Mouse (Mus musculus) kidney, postnatal 36 days (tissue): ENCODE measurements around the gene Agbl5.
A peak's percentile ranks its signal among the peaks of the same experiment; 100 is the strongest.
"Not testable (repeated sequence)": the region's sequence is repeated elsewhere in the genome, so short reads cannot be mapped to it uniquely, and the experiment has no call there.

Source experiments
- DNase-seq, 2 experiments: peaks; one replicate each; pipeline ENCODE4 v3.0.0; 2021 to 2022; ENCODE audit warnings: mixed read lengths in 2 of 2

Gene Agbl5

GRCm38 (mm10) chr5:30888337-30889087, at the start of gene Agbl5:
Gene Agbl5 (plus strand): TSS chr5:30888694.
- DNase-seq = peak; percentile 95 to 96

GRCm38 (mm10) chr5:30839731-30840130, 48.8 kb upstream of the Agbl5 start:
- peak; percentile 35 to 58 for DNase-seq

GRCm38 (mm10) chr5:30841896-30842295, 46.6 kb upstream of the Agbl5 start:
- no peak for DNase-seq

- DNase-seq = peak; percentile 60 to 69
Measured at GRCm38 (mm10) chr5:30849891-30850555, 38.5 kb upstream of the Agbl5 start.

DNA sequence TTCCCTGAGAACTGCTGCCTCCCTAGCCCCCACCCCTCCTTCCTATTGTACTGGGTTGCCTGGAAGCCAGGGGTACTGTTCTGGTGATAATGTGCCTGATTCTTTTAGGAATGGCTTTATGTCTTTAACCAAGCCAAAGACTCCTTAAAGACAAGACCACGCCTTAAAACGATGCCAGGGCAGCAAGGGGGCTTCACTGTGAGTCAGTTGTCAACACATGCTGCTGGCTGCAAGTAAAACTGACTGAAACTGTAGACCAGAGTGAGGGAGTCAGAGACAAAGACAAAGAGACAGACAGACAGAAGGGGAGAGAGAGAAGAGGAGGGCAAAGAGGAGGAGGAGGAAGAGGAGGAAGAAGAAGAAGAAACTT, 38.0 kb upstream of the Agbl5 start:
- DNase-seq = no peak

DNA sequence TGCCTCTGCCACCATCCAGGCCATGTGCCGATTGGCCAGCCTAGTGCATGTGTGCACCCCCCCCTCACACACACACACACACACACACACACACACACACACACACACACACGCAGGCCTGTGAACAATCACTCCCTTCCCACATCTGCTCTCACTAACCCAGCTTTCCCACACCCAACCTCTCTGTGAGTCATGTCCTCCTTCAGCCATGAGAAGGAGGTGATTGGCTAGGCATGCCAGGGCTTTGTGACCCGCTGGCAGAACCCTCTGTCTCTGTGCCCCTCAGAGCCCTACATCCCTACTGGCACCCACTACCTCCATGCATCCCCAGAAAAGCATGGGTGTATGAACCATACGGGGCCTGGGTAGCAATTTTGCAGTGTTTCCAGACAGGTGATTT, 35.0 kb upstream of the Agbl5 start:
- no peak for DNase-seq

- peak; percentile 63 to 68 for DNase-seq
Measured at GRCm38 (mm10) chr5:30855674-30856073, 32.8 kb upstream of the Agbl5 start.

- peak in 1 of 2 experiments; percentile 19 for DNase-seq
Measured at GRCm38 (mm10) chr5:30856124-30856523, 32.4 kb upstream of the Agbl5 start.

GRCm38 (mm10) chr5:30863852-30864251, 24.6 kb upstream of the Agbl5 start:
- no peak for DNase-seq

GRCm38 (mm10) chr5:30864322-30864721, 24.2 kb upstream of the Agbl5 start:
- DNase-seq = no peak

DNA sequence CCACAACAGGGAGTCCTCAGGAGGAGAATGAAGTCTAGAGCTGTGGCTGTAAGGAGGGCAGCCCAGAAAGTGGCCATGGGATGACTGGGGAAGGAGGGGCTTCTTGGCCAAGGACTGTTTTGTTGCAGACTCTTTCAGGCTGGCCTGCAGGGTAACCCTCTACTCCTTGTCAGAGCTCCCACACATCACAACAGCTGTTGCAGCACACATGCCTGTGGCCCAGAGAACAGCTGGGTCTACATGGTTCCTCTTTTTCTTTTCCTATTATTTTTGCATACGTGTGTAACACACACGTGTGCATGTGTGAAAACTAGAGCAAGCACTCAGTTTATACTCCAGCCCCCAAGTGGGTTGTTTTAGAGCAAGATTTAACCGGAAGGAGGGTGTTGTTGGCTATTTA, 21.6 kb upstream of the Agbl5 start:
- DNase-seq = no peak

- no peak for DNase-seq
Measured at GRCm38 (mm10) chr5:30867712-30868111, 20.8 kb upstream of the Agbl5 start, which contains the start of gene Tmem214. Gene Tmem214 (plus strand): TSS chr5:30868012.

GRCm38 (mm10) chr5:30868981-30869380, 19.5 kb upstream of the Agbl5 start:
- DNase-seq = peak in 1 of 2 experiments; percentile 42

GRCm38 (mm10) chr5:30869405-30870130, 18.9 kb upstream of the Agbl5 start:
- DNase-seq = peak; percentile 92 to 97

DNA sequence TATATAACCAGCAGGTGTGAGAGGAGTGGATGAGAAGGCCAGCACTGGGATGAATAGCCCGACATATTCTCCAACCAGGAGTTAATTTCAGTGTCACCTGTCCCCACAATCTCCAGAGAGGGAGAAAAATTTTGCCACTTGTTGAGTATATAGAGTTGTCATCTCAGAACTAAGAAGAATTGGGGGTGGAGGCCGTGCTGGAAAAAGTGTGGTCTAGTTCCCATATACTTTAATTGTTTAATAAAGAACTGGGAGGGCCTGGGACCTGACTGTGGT, 18.4 kb upstream of the Agbl5 start:
- DNase-seq = no peak

GRCm38 (mm10) chr5:30872574-30872973, 15.9 kb upstream of the Agbl5 start:
- no peak for DNase-seq

DNA sequence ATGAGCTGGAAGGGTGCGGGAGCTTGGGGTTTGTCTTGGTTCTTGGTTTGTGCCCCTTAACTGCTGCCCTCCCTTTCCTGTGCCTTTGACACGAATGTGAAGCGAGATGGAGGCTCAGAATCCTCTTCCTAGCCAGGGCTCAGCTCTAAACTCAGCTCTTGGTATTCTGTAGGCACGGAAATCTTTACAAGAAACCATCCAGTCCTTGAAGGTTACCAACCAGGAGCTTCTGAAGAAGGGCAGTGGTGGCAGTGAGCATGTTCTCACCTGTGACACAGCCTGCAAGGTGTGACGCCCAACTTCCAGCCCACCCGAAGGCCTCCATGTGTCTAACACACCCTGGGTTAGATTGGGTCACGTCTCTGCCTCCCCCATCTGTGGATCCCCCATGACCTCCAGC, 14.1 kb upstream of the Agbl5 start:
- no peak for DNase-seq

- DNase-seq = no peak
Measured at GRCm38 (mm10) chr5:30878616-30879015, 9.9 kb upstream of the Agbl5 start.

DNA sequence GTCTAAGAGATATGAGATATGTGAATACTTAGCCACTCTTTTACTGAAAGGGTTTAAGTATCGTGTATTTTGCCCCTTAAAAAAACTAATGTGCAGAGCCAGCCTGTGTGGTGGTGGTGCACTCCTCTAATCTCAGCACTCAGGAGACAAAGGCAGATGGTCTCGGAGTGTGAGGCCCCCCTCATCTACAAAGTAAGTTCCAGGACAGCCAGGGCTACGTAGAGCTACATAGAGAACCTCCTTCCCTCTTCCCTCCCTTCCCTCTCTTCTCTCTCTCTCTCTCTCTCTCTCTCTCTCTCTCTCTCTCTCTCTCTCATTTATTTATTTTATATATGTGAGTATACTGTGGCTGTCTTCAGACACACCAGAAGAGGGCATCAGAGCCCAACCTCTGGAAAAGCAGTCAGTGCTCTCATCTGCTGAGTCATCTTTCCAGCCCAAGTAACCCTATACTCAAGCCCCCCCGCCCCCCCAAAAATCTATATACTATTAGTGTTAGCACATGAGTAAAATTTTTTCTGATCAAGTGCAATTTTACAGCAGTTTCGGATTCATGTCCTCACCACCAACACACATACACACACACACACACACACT, 9.0 kb upstream of the Agbl5 start:
- DNase-seq = no peak

DNA sequence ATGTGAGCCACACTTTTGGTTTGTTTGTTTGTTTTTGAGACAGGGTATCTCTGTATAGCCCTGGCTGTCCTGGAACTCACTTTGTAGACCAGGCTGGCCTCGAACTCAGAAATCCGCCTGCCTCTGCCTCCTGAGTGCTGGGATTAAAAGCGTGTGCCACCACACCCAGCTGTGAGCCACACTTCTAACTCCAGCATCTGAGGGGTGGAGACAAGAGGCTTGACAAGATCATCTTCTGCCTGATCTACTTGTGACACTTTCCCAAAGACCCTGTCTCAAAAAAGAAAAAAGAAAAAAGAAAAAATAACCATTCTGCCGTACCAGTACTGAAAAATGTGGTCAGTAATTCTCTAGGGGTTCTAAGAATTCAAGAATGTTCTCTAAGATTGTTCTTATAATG, 6.7 kb upstream of the Agbl5 start:
- not testable (repeated sequence) for DNase-seq

DNA sequence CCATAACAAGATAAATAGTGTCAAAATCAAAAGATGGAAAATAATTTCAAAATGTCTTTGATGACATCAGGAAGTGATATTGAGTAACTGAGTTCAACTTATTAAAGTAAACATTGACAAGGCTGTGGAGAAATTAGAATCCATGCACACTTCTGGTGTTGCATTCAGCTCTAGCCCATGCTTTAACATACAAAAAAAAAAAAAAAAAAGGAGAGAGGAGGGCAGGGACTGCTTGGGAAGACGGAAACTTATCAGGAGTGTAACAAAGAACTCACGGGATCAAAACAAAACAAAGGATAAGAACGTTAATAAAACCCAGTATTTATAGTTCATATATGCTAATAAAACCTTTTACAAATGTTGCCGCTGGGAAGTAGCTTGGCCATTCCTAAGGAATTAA, 2.3 kb upstream of the Agbl5 start:
- DNase-seq = no peak

GRCm38 (mm10) chr5:30886731-30887130, 1.8 kb upstream of the Agbl5 start:
- no peak for DNase-seq

DNA sequence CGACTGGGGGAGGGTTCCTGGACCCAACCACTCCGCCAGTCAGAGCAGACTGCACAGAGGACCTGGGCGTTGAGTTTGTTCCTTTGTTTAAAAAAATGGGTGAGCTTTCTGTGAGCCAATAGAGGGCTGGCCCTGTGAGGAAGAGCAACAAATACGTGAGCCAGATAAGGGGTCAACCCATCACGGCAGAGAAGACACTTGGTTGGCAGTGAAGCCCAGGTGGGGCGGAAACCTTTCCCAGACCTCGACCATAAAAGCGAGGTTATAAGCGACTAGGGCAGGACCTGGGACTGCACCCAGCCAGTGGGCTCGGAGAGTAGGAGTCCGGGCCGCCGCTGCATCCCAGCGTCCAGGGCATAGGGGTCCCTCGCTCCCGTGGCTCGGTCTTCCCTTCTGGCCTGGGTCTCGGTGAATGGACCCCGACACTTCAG, 1.1 kb upstream of the Agbl5 start:
- DNase-seq = peak; percentile 74 to 78
